Mouse (Mus musculus) spleen, postnatal 36 days (tissue): ENCODE results near the gene Spin2c.

Experiments
- DNase-seq, 2 experiments: peaks; one replicate each; pipeline ENCODE4 v3.0.0; 2022; ENCODE audit warnings: low spot score in 2 of 2, mixed read lengths in 1 of 2

Gene Spin2c

DNA sequence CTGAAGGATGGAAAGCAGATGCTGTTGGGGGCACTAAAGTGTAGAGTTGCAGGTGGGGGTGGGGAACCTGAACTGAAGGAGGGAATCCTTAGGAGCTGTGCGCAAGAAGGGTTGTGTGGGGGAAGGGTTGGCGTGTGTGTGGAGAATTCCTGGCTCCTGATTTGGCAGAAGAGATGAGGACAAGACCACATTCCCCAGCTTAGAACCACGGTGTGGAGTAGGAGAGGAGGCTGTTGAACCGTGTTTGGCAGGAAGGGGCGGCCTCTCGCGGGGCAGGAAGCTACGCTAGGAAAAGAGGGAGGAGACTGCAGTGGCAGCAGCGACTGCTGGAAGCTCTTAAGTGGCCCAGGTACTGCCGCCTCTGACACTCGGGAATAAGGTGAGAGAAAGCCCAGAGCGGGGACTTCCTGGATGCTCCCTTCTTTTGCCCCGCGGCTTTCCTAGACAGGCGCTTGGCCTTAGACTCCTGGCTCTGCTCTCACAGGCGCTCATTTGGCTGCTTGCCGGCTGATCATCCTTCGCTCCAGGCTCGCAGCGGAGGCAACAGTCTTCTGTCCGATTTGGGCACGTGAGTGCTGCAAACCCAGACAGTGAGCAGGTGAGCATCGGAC is at the start of gene Spin2c:
Gene Spin2c (plus strand): TSS at position 275 of the 611 bp plus-strand sequence.
- DNase-seq = peak; percentile 0 to 8

DNA sequence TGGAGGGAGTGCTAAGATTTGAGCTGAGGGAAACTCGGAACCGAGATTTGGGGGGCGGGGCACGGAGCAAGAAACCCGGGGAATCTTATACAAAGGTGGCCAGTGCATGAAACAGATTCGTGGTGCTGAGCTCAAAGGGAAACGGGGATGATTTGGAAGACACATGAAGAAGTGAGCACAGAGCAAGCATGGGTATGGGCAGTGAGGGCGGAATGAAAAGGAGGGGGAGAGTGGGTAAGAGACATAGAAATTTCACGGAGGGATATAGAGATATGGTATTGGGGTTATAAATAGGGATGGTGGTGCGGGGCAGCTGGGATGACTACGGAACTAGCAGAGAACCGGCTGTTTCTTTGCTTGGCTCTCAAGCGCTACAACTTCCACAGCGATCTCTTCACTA is 581 bp downstream of the Spin2c start:
- no peak for DNase-seq
